Mouse (Mus musculus) lung, embryonic 14.5 days (tissue): ENCODE data around the gene Blmh. TPM values are rescaled to one million over a fixed set of nuclear protein-coding genes. Genes with fewer than 3 reads are reported as not detected.

Experiments
- ATAC-seq: fragments of 200-750 bp; cut with Nextera tagmentation; 2 replicates; pipeline ENCODE4 v1.8.0; 2017; ENCODE audit warnings: mild to moderate bottlenecking, moderate TSS enrichment, moderate library complexity; ENCODE audit not compliant: insufficient read depth
- DNase-seq: peaks from one replicate; pipeline ENCODE4 v3.0.0-alpha.2; 2015
- H3K27ac ChIP-seq: fragments of 300-500 bp; sonication (generic); 2 replicates; pipeline ENCODE4 v1.5.1; 2014; ENCODE audit warnings: low read depth, mild to moderate bottlenecking, moderate library complexity
- H3K27me3 ChIP-seq: fragments of 300-500 bp; sonication (generic); 2 replicates; pipeline ENCODE4 v1.6.1; 2014; ENCODE audit warnings: low read length, control low read depth; ENCODE audit not compliant: insufficient read depth
- H3K36me3 ChIP-seq: fragments of 300-500 bp; sonication (generic); 2 replicates; pipeline ENCODE4 v1.6.1; 2014; ENCODE audit warnings: control low read depth; ENCODE audit not compliant: insufficient read depth
- H3K4me1 ChIP-seq: fragments of 300-500 bp; sonication (generic); 2 replicates; pipeline ENCODE4 v1.6.1; 2014; ENCODE audit warnings: antibody characterized with exemption, control low read depth; ENCODE audit not compliant: insufficient read depth
- H3K4me2 ChIP-seq: fragments of 300-500 bp; sonication (generic); 2 replicates; pipeline ENCODE4 v1.6.1; 2014; ENCODE audit warnings: mild to moderate bottlenecking
- H3K4me3 ChIP-seq: fragments of 300-500 bp; sonication (generic); 2 replicates; pipeline ENCODE4 v1.5.1; 2014; ENCODE audit warnings: low read depth, low read length
- H3K9ac ChIP-seq: fragments of 300-500 bp; sonication (generic); 2 replicates; pipeline ENCODE4 v1.6.1; 2014
- H3K9me3 ChIP-seq: fragments of 300-500 bp; sonication (generic); 2 replicates; pipeline ENCODE4 v1.6.1; 2016; ENCODE audit warnings: low read depth, low read length, control low read depth
- CTCF ChIP-seq: IDR thresholded peaks from 2 replicates; pipeline ENCODE4 v1.5.1; 2016; ENCODE audit warnings: antibody characterized with exemption, low read depth
- WGBS: fragments of 180-500 bp; shearing (Covaris S2); extraction: QIAGEN DNeasy Blood & Tissue Kit; methylation state at CpG from one replicate; pipeline ENCODE4 v1.1.7; 2014; 5-methylcytosine and 5-hydroxymethylcytosine counted together
- polyA plus RNA-seq: library from polyadenylated mRNA; unstranded; fragments of >200 nt; fragmentation: Nextera tagmentation; extraction: Ambion mirVana; gene quantifications from 2 replicates; pipeline ENCODE4 v1.2.1, GENCODE M21; 2014

The Blmh gene
- polyA plus RNA-seq, 1 experiment from 2014 or later: 160 TPM

DNA sequence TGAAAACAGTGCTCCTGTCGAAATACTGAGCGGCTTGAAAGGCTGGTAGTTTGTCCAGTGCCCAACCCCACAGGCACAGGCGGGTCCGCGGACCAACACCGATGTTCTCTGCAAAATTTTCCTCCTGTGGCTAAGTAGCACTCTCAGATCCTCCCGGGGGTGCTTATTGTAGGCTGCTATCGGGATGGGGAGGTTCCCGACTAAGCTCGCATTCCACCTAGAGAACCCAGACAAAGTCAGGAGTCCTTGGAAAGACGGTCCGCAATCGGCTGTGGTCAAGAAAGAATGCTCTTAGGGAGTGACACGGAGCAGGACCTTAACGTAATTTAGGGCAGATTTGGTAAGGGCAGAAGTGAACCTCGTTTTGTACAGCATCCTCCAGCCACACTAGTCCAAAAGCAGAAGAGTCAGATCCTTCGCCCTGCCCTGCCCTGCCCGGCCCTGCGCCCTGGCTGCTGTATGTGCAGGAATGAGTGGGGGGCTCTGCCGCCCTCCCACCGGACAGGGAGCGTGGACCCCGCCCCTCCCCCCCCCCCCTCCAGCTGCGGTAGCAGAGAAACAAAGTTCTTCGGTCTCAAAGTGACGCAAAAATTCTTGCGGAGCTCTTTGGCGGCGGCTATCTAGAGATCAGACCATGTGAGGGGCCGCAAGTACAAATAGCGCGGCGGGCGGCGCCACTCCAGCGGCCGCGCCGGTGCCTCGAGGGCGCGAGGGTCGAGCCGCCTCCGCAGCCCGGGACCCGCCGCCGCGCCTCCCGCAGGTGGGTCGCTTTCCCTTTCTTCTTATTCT lies 73.5 kb downstream of the Blmh start, which contains the start of gene Slc6a4:
Gene Slc6a4, plus strand, starts transcription at position 688 of the 789 bp plus-strand sequence.
- peak within 1 kb of the TSS; percentile 7; the same call in 1 of the 2 replicates for H3K9ac ChIP-seq
- H3K4me3 ChIP-seq: peak within 1 kb of the TSS; percentile 44
- ATAC-seq (no peak), DNase-seq (peak; percentile 63)
- no peaks in the 10 kb centered on the region; the same call in 1 of the 2 replicates for H3K4me1 ChIP-seq
- no peaks in the 10 kb centered on the region for H3K9me3 ChIP-seq
- no peaks in the 10 kb centered on the region for H3K36me3 ChIP-seq
- H3K27me3 ChIP-seq: peaks cover 38% of the 10 kb centered on the region
- no peak for TF ChIP-seq CTCF
- H3K4me2 ChIP-seq: peak within 1 kb of the TSS; percentile 85
- no peak within 1 kb of the TSS for H3K27ac ChIP-seq
- WGBS: under 1% methylated on average over 52 of the region's 52 CpGs

DNA sequence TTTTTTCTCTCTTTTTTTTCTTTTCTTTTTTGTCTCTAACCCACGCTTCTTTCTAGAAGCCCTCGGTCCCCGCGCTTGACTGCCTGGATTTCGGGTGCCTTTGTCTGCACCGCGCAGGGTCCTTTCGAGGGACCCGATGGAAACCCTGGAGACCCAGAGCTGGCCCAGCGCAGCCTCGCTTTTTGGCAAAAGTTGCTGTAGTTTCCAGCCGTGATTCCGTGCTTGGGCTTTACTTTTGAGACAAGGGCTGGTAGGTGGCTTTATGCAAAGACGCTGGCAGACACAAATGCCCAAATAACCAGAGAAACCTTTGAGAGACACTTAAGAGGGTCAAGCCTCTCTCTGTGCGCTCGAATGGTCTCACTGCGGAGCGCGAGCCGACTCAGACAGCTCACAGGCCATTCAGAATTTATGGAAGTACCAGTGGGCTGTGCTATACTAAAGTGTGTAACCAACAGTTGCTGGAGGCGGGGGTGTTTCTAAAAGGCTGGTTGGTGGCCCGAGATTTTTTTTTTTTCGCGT lies 74.2 kb downstream of the Blmh start:
- no peak for TF ChIP-seq CTCF
- peak overlapping the region; percentile 44 for H3K4me3 ChIP-seq
- 8% methylated on average over 24 of the region's 24 CpGs for WGBS
- H3K4me2 ChIP-seq: peak overlapping the region; percentile 85
- ATAC-seq: no peak
- H3K27ac ChIP-seq: no peak overlapping the region
- H3K27me3 ChIP-seq: peaks cover 38% of the 10 kb centered on the region
- peak; percentile 40 for DNase-seq
- H3K9ac ChIP-seq: peak overlapping the region; percentile 7; the same call in 1 of the 2 replicates
- no peaks in the 10 kb centered on the region for H3K36me3 ChIP-seq
- no peaks in the 10 kb centered on the region; the same call in 1 of the 2 replicates for H3K4me1 ChIP-seq
- H3K9me3 ChIP-seq: no peaks in the 10 kb centered on the region

DNA sequence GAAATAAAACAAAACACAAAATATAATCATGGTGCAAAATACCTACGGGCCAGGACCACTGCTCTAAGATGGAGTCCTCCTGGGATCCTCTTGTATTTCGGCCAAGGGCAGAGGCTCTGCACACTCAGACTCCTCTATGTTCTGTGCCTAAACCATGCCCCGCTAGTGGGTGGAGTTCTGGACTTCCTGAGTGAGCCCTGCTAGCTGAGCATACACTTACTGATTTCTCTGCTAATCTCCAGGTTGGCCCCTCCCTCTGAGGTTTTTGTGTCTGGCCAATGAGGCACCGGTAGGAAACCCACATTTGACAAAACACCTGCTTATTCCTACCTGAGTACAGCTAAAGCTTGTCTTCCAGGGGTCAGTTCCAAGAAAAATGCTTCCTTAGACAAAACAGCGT lies 76.1 kb downstream of the Blmh start:
- 50% methylated on average over 5 of the region's 5 CpGs for WGBS
- no peak overlapping the region for H3K4me3 ChIP-seq
- DNase-seq (no peak), ATAC-seq (no peak)
- TF ChIP-seq CTCF: no peak
- H3K9me3 ChIP-seq: no peaks in the 10 kb centered on the region
- no peaks in the 10 kb centered on the region for H3K36me3 ChIP-seq
- H3K27me3 ChIP-seq: peaks cover 38% of the 10 kb centered on the region
- H3K9ac ChIP-seq: no peak overlapping the region
- no peak overlapping the region for H3K4me2 ChIP-seq
- H3K4me1 ChIP-seq: no peaks in the 10 kb centered on the region; the same call in 1 of the 2 replicates
- H3K27ac ChIP-seq: no peak overlapping the region

DNA sequence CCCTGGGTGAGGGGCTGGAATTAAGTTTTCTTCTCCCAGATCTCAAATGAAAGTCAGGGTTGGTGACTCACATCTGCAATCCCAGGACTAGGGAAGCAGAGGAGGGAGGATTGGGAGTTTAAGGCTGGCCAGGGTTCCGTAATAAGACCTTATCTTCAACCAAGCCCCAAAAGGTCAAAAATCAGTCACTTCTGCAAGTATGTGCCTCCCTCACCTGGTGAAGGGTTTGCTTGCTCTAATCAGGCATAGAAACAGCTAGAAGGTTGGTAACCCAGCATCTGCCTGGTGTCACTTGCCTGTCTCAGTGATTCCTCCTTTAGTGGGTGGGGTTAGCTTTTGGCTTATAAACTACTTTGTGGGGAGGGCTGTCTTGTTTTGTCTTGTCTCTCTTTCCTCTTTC lies 77.8 kb downstream of the Blmh start:
- Histone ChIP-seq H3K9ac (no peak overlapping the region), H3K4me1 (no peaks in the 10 kb centered on the region; the same call in 1 of the 2 replicates), H3K36me3 (no peaks in the 10 kb centered on the region), H3K9me3 (no peaks in the 10 kb centered on the region), H3K4me3 (no peak overlapping the region), H3K27ac (no peak overlapping the region), H3K4me2 (no peak overlapping the region), H3K27me3 (peaks cover 35% of the 10 kb centered on the region)
- TF ChIP-seq CTCF: no peak
- no peak for ATAC-seq
- no peak for DNase-seq
- WGBS: 32% methylated on average over 1 of the region's 1 CpGs

DNA sequence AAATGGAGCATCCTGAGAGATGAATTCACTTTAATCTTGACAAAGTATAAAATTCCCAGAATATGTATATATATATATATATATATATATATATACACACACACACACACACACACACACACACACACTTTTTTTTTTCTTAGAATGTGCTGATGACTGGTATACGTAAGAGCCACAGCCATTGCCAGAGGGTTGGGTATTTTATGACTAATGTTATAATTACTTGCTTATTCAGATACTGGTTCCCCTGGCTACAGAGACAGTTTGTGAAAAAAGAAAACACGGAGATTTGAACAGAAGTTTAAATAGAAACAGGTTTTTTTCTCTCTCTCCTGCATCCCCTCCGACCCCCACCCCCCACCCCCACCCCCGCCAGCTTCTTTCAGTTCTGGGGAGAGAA lies 81.3 kb downstream of the Blmh start:
- 48% methylated on average over 4 of the region's 4 CpGs for WGBS
- Histone ChIP-seq H3K4me1 (no peaks in the 10 kb centered on the region), H3K4me3 (no peak overlapping the region), H3K4me2 (no peak overlapping the region), H3K9me3 (no peaks in the 10 kb centered on the region), H3K27me3 (0 out of 2 replicates have a peak, but pooled peaks cover 6% of the 10 kb centered on the region), H3K9ac (no peak overlapping the region), H3K27ac (no peak overlapping the region), H3K36me3 (no peaks in the 10 kb centered on the region)
- no peak for DNase-seq
- no peak for ATAC-seq
- TF ChIP-seq CTCF: no peak

DNA sequence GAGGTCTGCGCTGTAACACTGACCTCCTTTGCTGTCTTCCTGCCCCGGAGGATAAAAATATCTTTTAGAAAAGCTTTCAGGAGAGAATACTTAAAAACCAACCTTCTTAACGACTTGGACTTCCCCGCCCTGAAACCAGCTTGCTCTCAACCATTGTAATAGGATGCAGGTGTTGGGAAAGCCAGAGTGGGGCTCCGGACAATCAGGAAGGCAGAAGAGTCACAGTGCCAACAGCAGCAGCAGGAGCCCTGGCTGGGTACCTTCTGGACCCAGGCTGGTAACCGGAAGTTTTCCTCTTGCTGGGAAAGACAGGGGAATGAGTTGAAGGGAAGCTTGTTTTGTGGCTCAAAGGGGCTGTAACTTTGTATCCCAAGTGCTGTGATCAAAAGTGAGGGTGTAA lies 82.0 kb downstream of the Blmh start:
- DNase-seq (no peak), ATAC-seq (no peak)
- no peak for TF ChIP-seq CTCF
- no peak overlapping the region for H3K27ac ChIP-seq
- H3K36me3 ChIP-seq: no peaks in the 10 kb centered on the region
- H3K9me3 ChIP-seq: no peaks in the 10 kb centered on the region
- WGBS: 40% methylated on average over 6 of the region's 6 CpGs
- H3K27me3 ChIP-seq: 0 out of 2 replicates have a peak, but pooled peaks cover 5% of the 10 kb centered on the region
- H3K9ac ChIP-seq: no peak overlapping the region
- H3K4me2 ChIP-seq: no peak overlapping the region
- H3K4me3 ChIP-seq: no peak overlapping the region
- no peaks in the 10 kb centered on the region for H3K4me1 ChIP-seq
